Mouse (Mus musculus) ZHBTc4 (cell line): ENCODE measurements around the gene Zfhx3.

Experiments used
- DNase-seq: peaks from one replicate; pipeline ENCODE4 v3.0.0-alpha.2; 2011; ENCODE audit warnings: low read depth, low spot score

The Zfhx3 gene

GRCm38 (mm10) chr8:108592028-108592724, 649.7 kb downstream of the Zfhx3 start:
- DNase-seq = no peak

GRCm38 (mm10) chr8:108592990-108593589, 650.6 kb downstream of the Zfhx3 start:
- no peak for DNase-seq

GRCm38 (mm10) chr8:108593891-108594290, 651.4 kb downstream of the Zfhx3 start:
- no peak for DNase-seq

GRCm38 (mm10) chr8:108594361-108595060, 652.1 kb downstream of the Zfhx3 start:
- no peak for DNase-seq

- DNase-seq = no peak
Measured at GRCm38 (mm10) chr8:108595061-108595419, 652.6 kb downstream of the Zfhx3 start.

- no peak for DNase-seq
Measured at GRCm38 (mm10) chr8:108595721-108596495, 653.5 kb downstream of the Zfhx3 start.

- no peak for DNase-seq
Measured at GRCm38 (mm10) chr8:108599003-108599402, 656.6 kb downstream of the Zfhx3 start.

GRCm38 (mm10) chr8:108599558-108599957, 657.1 kb downstream of the Zfhx3 start:
- no peak for DNase-seq

- DNase-seq = no peak
Measured at GRCm38 (mm10) chr8:108608678-108609077, 666.2 kb downstream of the Zfhx3 start.

- DNase-seq = no peak
Measured at GRCm38 (mm10) chr8:108609114-108609513, 666.7 kb downstream of the Zfhx3 start.

GRCm38 (mm10) chr8:108611141-108611674, 668.8 kb downstream of the Zfhx3 start:
- no peak for DNase-seq

GRCm38 (mm10) chr8:108611792-108612413, 669.5 kb downstream of the Zfhx3 start:
- peak; percentile 13 for DNase-seq

- DNase-seq = peak; percentile 70
Measured at GRCm38 (mm10) chr8:108612815-108613214, 670.4 kb downstream of the Zfhx3 start.

- no peak for DNase-seq
Measured at GRCm38 (mm10) chr8:108613280-108613679, 670.8 kb downstream of the Zfhx3 start.

- DNase-seq = peak; percentile 40
Measured at GRCm38 (mm10) chr8:108621296-108621695, 678.9 kb downstream of the Zfhx3 start.

- DNase-seq = no peak
Measured at GRCm38 (mm10) chr8:108623660-108624059, 681.2 kb downstream of the Zfhx3 start.

- no peak for DNase-seq
Measured at GRCm38 (mm10) chr8:108625571-108626120, 683.2 kb downstream of the Zfhx3 start.

GRCm38 (mm10) chr8:108631069-108631468, 688.6 kb downstream of the Zfhx3 start:
- no peak for DNase-seq

- no peak for DNase-seq
Measured at GRCm38 (mm10) chr8:108634282-108634681, 691.8 kb downstream of the Zfhx3 start.

- DNase-seq = no peak
Measured at GRCm38 (mm10) chr8:108637887-108638286, 695.4 kb downstream of the Zfhx3 start.

- DNase-seq = peak; percentile 61
Measured at GRCm38 (mm10) chr8:108645660-108646059, 703.2 kb downstream of the Zfhx3 start.
